Mouse (Mus musculus) spleen, adult 2 months (tissue): Measurements from ENCODE around the gene Atg9b.
A peak's percentile ranks its signal among the peaks of the same experiment; 100 is the strongest.

Source experiments
- CTCF ChIP-seq: fragments of 200-500 bp; IDR thresholded peaks from 2 replicates; pipeline ENCODE4 v1.5.1; 2011; ENCODE audit warnings: mild to moderate bottlenecking, inconsistent platforms; ENCODE audit not compliant: insufficient read depth, insufficient read length, insufficient replicate concordance; ENCODE audit errors: extremely low read depth
- POLR2A ChIP-seq: fragments of 200-500 bp; IDR thresholded peaks from 2 replicates; pipeline ENCODE4 v1.6.1; 2011; ENCODE audit warnings: low read depth, low read length, inconsistent platforms

DNA sequence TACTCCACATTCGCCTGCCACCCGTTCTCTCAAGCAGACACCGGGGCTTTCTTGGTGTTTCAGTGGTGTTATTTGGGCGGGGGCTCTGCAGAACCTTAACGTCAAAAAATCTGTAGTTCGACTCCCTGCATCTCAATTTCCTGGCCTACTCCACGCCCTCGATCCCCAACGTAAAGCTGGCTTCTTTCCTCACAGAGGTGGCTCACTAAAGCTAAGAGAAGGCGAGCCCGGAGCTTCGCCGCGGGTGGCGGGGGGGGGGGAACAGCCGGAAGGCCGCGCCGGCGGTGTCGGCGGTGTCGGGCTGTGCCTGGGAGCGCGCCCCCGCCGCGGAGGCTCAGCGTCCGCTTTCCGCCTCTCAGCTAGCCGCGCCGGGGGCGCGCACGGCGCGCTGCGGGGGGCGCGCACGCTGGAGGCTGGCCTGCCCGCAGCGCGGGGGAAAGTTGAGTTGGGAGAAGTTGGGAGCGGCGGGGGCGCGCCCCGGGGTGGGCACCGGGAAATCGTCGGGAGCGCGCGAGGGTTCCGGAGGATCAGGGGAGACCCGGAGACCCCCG is 33.0 kb upstream of the Atg9b start:
- TF ChIP-seq CTCF = no peak
- TF ChIP-seq POLR2A = peak; percentile 9; the same call in 1 of the 2 replicates
